Mouse (Mus musculus): ENCODE results near the gene Zfp691. TPM values are rescaled to one million over a fixed set of nuclear protein-coding genes. Genes with fewer than 3 reads are reported as not detected.

The Zfp691 gene
- 9.1 and 9.3 TPM in 2 replicates for polyA plus RNA-seq (2015; fragmentation: Nextera tagmentation; extraction: Ambion mirVana)

DNA sequence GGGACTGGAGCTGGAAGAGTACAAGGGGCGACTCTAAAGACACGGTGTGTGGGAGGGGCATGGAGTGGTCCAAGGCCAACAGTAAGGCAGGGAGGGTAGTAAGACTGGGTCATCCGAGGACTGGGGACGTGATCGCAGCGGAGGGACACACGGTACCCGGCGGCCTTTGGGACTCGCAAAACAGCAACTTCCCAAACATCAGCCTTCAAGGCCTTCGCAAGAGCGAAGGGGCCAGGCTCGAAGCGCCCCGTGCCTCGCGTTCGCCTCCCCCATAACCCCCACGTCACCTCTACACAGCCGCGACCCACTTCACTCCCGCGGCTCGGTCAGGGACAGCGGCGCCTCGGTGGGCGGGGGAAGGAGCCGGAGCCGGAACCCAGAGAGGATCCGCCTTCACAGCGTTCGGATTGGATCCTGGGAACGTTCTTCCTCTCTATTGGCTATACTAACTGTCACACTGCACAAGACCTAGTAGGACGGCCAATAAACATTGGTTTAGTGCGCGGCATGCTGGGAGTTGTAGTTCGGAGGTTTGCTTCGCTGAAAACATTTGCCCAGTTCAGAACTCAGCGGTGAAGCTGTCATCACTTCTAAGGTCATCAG is at the start of gene Zfp691:
Zfp691 (minus strand) TSS at position 345 of the 603 bp plus-strand sequence.
- Histone ChIP-seq H3K27me3 (no peaks in the 10 kb centered on the region), H3K4me2 (peak within 1 kb of the TSS; percentile 86), H3K9ac (peak within 1 kb of the TSS; percentile 87), H3K9me3 (replicated peaks) (no peaks in the 10 kb centered on the region), H3K27ac (peak within 1 kb of the TSS; percentile 27), H3K4me3 (peak within 1 kb of the TSS; percentile 79), H3K4me1 (peaks cover 16% of the 10 kb centered on the region), H3K36me3 (ENCODE audit: poor library complexity, severe bottlenecking) (peaks cover 20% of the 10 kb centered on the region)
- WGBS = under 1% methylated on average over 40 of the region's 40 CpGs
- ATAC-seq = peak; percentile 100

DNA sequence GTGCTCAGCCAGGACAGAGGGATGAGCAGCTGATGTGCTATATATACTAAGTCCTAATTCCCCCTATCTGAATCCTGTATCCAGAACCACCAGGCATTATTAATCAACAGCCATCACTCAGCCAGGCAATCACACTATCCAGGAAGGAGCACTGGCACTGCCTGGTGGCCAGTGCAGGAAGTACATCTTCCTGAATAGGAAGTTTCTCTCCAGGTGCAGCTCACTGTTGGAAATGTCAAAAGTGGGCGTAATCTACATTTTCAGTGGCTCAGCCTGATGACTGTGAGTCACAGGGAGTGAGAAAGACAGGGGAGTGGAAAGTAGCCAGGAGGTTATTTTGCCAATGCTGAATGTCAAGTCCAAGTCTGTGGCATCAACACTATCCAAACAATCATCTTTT is 49.7 kb upstream of the Zfp691 start:
- no peak overlapping the region for H3K9ac ChIP-seq
- no peak overlapping the region for H3K27ac ChIP-seq
- no peak overlapping the region for H3K4me2 ChIP-seq
- H3K9me3 ChIP-seq (replicated peaks) = no peaks in the 10 kb centered on the region
- 82% methylated on average over 1 of the region's 1 CpGs for WGBS
- H3K4me1 ChIP-seq = no peaks in the 10 kb centered on the region
- H3K36me3 ChIP-seq (ENCODE audit: poor library complexity, severe bottlenecking) = peaks cover 47% of the 10 kb centered on the region
- H3K4me3 ChIP-seq = no peak overlapping the region
- H3K27me3 ChIP-seq = no peaks in the 10 kb centered on the region
- ATAC-seq = no peak

- no peaks in the 10 kb centered on the region for H3K9me3 ChIP-seq (replicated peaks)
- 0 out of 2 replicates have a peak, but pooled peaks have one; percentile 19 for ATAC-seq
- whole genome bisulfite sequencing = 11% methylated on average over 11 of the region's 11 CpGs
These were observed 44.2 kb upstream of the Zfp691 start, which contains the start of gene Tmem269 for GRCm38 (mm10) chr4:119218169-119218568. TSS of gene Tmem269 (minus strand) at chr4:119218217.

DNA sequence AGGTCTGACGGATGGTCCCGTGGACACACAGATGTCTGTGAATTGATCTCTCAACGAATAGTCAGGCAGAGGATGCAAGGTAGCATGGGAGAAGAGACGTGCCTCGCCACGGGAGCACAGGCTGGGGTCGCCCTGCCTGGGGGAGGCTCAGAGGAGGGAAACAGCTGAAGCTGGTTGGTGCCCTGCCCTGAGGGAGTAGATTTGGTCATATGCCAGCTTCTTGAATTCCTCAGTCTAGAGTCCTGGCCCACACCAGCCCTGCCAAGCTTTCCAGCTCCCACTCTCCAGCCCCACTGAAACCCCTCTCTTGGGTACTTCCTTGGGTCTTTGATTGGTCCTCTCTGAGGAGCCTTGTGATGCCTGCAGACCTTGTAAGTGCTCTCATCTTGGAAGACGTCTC is 42.7 kb upstream of the Zfp691 start:
- H3K9me3 ChIP-seq (replicated peaks) = no peaks in the 10 kb centered on the region
- no peak overlapping the region for H3K27ac ChIP-seq
- H3K36me3 ChIP-seq (ENCODE audit: poor library complexity, severe bottlenecking) = no peaks in the 10 kb centered on the region
- no peak overlapping the region for H3K4me2 ChIP-seq
- H3K4me3 ChIP-seq = no peak overlapping the region
- no peaks in the 10 kb centered on the region for H3K27me3 ChIP-seq
- peak; percentile 38; the same call in 1 of the 2 replicates for ATAC-seq
- no peaks in the 10 kb centered on the region for H3K4me1 ChIP-seq
- WGBS = 82% methylated on average over 8 of the region's 8 CpGs
- no peak overlapping the region for H3K9ac ChIP-seq

More at GRCm38 (mm10) chr4:119218169-119218568, 44.2 kb upstream of the Zfp691 start, which contains the start of gene Tmem269:
- Histone ChIP-seq H3K9ac (no peak within 1 kb of the TSS), H3K27me3 (no peaks in the 10 kb centered on the region), H3K36me3 (ENCODE audit: poor library complexity, severe bottlenecking) (no peaks in the 10 kb centered on the region), H3K4me1 (no peaks in the 10 kb centered on the region), H3K4me3 (no peak within 1 kb of the TSS), H3K4me2 (no peak within 1 kb of the TSS), H3K27ac (no peak within 1 kb of the TSS)

DNA sequence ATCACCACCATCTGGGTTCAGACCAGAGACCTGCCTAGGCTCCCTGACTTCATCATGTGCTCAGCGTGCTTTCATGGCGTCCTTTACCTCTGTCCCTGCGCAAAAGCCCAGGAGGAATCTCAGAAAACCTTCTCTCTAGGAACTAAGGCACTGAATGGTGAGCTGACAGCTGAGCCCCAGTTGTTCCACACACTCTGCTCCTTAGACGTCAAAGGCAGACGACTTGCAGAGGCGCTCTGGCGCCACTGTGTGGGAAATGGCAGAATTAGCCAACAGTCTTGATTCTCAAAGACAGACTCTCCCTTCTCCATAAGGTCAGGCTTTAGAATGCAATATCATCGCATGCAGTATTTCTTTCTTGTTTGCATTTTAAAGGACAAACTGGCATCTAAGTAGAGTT is 30.7 kb upstream of the Zfp691 start:
- no peak overlapping the region for H3K9ac ChIP-seq
- H3K4me3 ChIP-seq = no peak overlapping the region
- no peak overlapping the region for H3K27ac ChIP-seq
- ATAC-seq = 0 out of 2 replicates have a peak, but pooled peaks have one; percentile 38
- H3K36me3 ChIP-seq (ENCODE audit: poor library complexity, severe bottlenecking) = peaks cover 19% of the 10 kb centered on the region
- H3K27me3 ChIP-seq = no peaks in the 10 kb centered on the region
- no peaks in the 10 kb centered on the region for H3K4me1 ChIP-seq
- 15% methylated on average over 8 of the region's 8 CpGs for WGBS
- H3K9me3 ChIP-seq (replicated peaks) = no peaks in the 10 kb centered on the region
- no peak overlapping the region for H3K4me2 ChIP-seq

- Histone ChIP-seq H3K4me2 (0 out of 2 replicates have a peak overlapping the region, but pooled peaks have one; percentile 67), H3K4me3 (no peak overlapping the region), H3K36me3 (ENCODE audit: poor library complexity, severe bottlenecking) (peaks cover 23% of the 10 kb centered on the region), H3K27ac (no peak overlapping the region), H3K9ac (no peak overlapping the region), H3K4me1 (peaks cover 29% of the 10 kb centered on the region), H3K27me3 (peaks cover 3% of the 10 kb centered on the region; the same call in 1 of the 2 replicates), H3K9me3 (replicated peaks) (no peaks in the 10 kb centered on the region)
- ATAC-seq = no peak
- 91% methylated on average over 6 of the region's 6 CpGs for WGBS
These were observed 24.1 kb upstream of the Zfp691 start for GRCm38 (mm10) chr4:119198105-119198504.

- WGBS = 5% methylated on average over 18 of the region's 18 CpGs
- peaks cover 3% of the 10 kb centered on the region; the same call in 1 of the 2 replicates for H3K27me3 ChIP-seq
- ATAC-seq = 0 out of 2 replicates have a peak, but pooled peaks have one; percentile 3
These were observed 21.8 kb upstream of the Zfp691 start for GRCm38 (mm10) chr4:119195582-119196320.

DNA sequence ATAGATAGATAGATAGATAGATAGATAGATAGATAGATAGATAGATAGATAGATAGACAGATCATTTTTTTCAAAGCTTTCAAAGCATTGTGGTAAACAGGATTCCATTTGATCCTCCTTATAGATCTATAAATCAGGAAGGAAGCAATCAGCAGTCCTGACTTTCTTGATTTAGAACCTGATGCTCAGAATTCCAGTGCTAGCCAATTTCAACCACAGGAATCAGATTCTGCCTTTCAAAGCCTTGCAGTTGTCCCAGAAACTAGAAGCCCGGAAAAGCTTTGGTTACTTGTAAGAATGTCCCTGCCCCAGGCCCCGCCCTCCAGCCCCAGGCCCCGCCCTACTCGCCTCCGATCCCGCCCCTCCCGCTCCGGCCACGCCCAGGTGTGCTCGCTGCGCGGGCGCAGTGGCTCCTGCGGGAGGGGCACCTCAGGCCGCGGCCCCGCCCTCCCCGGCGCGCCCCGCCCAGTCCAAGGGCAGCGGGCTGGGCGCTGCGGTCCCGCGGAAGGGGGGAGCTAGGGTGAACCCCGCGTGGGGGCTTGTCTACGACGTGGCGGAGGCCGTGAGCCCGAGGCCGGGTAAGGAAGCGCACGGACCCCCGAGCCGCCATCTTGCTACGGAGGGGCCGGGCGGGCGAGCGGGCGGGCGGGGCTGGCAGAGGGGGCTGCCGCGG is 21.1 kb upstream of the Zfp691 start, which contains the start of gene Svbp:
Svbp (plus strand) TSS at position 398 of the 673 bp plus-strand sequence.
- peaks cover 3% of the 10 kb centered on the region; the same call in 1 of the 2 replicates for H3K27me3 ChIP-seq
- peaks cover 4% of the 10 kb centered on the region; the same call in 1 of the 2 replicates for H3K36me3 ChIP-seq (ENCODE audit: poor library complexity, severe bottlenecking)
- ATAC-seq = peak; percentile 92
- peak within 1 kb of the TSS; percentile 80 for H3K9ac ChIP-seq
- peak within 1 kb of the TSS; percentile 65 for H3K27ac ChIP-seq
- peaks cover 29% of the 10 kb centered on the region for H3K4me1 ChIP-seq
- under 1% methylated on average over 40 of the region's 47 CpGs for WGBS
- no peaks in the 10 kb centered on the region for H3K9me3 ChIP-seq (replicated peaks)
- H3K4me2 ChIP-seq = peak within 1 kb of the TSS; percentile 67
- H3K4me3 ChIP-seq = peak within 1 kb of the TSS; percentile 75

More at GRCm38 (mm10) chr4:119195582-119196320, 21.8 kb upstream of the Zfp691 start:
- Histone ChIP-seq H3K4me2 (peak overlapping the region; percentile 67), H3K4me3 (peak overlapping the region; percentile 75), H3K36me3 (ENCODE audit: poor library complexity, severe bottlenecking) (peaks cover 6% of the 10 kb centered on the region), H3K9ac (peak overlapping the region; percentile 80), H3K27ac (peak overlapping the region; percentile 65), H3K4me1 (peaks cover 29% of the 10 kb centered on the region), H3K9me3 (replicated peaks) (no peaks in the 10 kb centered on the region)

DNA sequence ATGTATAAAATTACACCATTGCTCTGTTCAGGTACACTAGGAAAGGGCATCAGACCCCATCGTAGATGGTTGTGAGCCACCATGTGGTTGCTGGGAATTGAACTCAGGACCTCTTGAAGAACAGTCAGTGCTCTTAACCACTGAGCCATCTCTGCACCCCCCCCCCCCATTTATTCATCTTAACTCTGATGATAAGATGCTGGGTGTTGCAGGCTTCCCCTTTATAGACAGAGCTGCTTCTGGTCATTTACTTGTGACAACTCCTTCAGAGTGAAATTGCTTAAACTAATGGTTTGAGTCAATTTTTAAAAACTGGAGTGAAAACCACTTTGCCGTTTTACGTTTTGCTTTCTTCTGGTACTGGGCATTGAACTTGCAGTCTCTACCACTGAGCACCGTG is 18.8 kb upstream of the Zfp691 start:
- Histone ChIP-seq H3K4me2 (no peak overlapping the region), H3K27me3 (peaks cover 3% of the 10 kb centered on the region; the same call in 1 of the 2 replicates), H3K4me3 (no peak overlapping the region), H3K4me1 (peaks cover 22% of the 10 kb centered on the region), H3K36me3 (ENCODE audit: poor library complexity, severe bottlenecking) (peaks cover 2% of the 10 kb centered on the region; the same call in 1 of the 2 replicates), H3K9ac (no peak overlapping the region), H3K9me3 (replicated peaks) (no peaks in the 10 kb centered on the region), H3K27ac (no peak overlapping the region)
- 90% methylated on average over 4 of the region's 4 CpGs for WGBS
- ATAC-seq = no peak

- no peak overlapping the region for H3K4me2 ChIP-seq
- WGBS = 76% methylated on average over 3 of the region's 3 CpGs
- no peaks in the 10 kb centered on the region for H3K9me3 ChIP-seq (replicated peaks)
- no peak overlapping the region for H3K27ac ChIP-seq
- no peak for ATAC-seq
- H3K9ac ChIP-seq = no peak overlapping the region
- H3K27me3 ChIP-seq = peaks cover 3% of the 10 kb centered on the region; the same call in 1 of the 2 replicates
- H3K36me3 ChIP-seq (ENCODE audit: poor library complexity, severe bottlenecking) = no peaks in the 10 kb centered on the region
- peaks cover 7% of the 10 kb centered on the region for H3K4me1 ChIP-seq
- H3K4me3 ChIP-seq = no peak overlapping the region
These were observed 17.3 kb upstream of the Zfp691 start for GRCm38 (mm10) chr4:119191273-119191672.

- Histone ChIP-seq H3K4me1 (peaks cover under 1% of the 10 kb centered on the region; the same call in 1 of the 2 replicates), H3K9ac (no peak overlapping the region), H3K27ac (no peak overlapping the region), H3K4me2 (no peak overlapping the region), H3K4me3 (no peak overlapping the region), H3K27me3 (peaks cover 3% of the 10 kb centered on the region; the same call in 1 of the 2 replicates), H3K9me3 (replicated peaks) (no peaks in the 10 kb centered on the region), H3K36me3 (ENCODE audit: poor library complexity, severe bottlenecking) (no peaks in the 10 kb centered on the region)
- 91% methylated on average over 8 of the region's 8 CpGs for WGBS
- ATAC-seq = no peak
These were observed 16.6 kb upstream of the Zfp691 start for GRCm38 (mm10) chr4:119190618-119191017.

Measured in forebrain, embryonic 13.5 days (tissue).